Mouse (Mus musculus) heart, embryonic 11.5 days (tissue): ENCODE measurements around the gene Ddx47. TPM values are rescaled to one million over a fixed set of nuclear protein-coding genes. Genes with fewer than 3 reads are reported as not detected.

ENCODE experiments used
- ATAC-seq: fragments of 200-750 bp; cut with Nextera tagmentation; replicated peaks from 2 replicates; pipeline ENCODE4 v1.8.0; 2017; ENCODE audit warnings: moderate library complexity; ENCODE audit not compliant: insufficient number of reproducible peaks, low FRiP score, low TSS enrichment
- H3K27ac ChIP-seq: fragments of 300-500 bp; sonication (generic); 2 replicates; pipeline ENCODE4 v1.5.1; 2014; ENCODE audit warnings: mild to moderate bottlenecking, low read depth, low read length
- H3K27me3 ChIP-seq: fragments of 300-500 bp; sonication (generic); 2 replicates; pipeline ENCODE4 v1.6.1; 2014; ENCODE audit warnings: mild to moderate bottlenecking, low read length, mixed read lengths; ENCODE audit not compliant: control insufficient read depth, insufficient read depth
- H3K36me3 ChIP-seq: fragments of 300-500 bp; sonication (generic); 2 replicates; pipeline ENCODE4 v1.6.1; 2014; ENCODE audit warnings: mild to moderate bottlenecking, low read length, moderate library complexity, mixed read lengths; ENCODE audit not compliant: control insufficient read depth, insufficient read depth
- H3K4me1 ChIP-seq: fragments of 300-500 bp; sonication (generic); 2 replicates; pipeline ENCODE4 v1.6.1; 2014; ENCODE audit warnings: low read length; ENCODE audit not compliant: control insufficient read depth, insufficient read depth
- H3K4me2 ChIP-seq: fragments of 300-500 bp; sonication (generic); 2 replicates; pipeline ENCODE4 v1.6.1; 2014; ENCODE audit warnings: mild to moderate bottlenecking, moderate library complexity
- H3K4me3 ChIP-seq: fragments of 300-500 bp; sonication (generic); 2 replicates; pipeline ENCODE4 v1.5.1; 2014; ENCODE audit warnings: low read depth, low read length
- H3K9ac ChIP-seq: fragments of 300-500 bp; sonication (generic); 2 replicates; pipeline ENCODE4 v1.6.1; 2014; ENCODE audit warnings: mild to moderate bottlenecking, low read depth, low read length, moderate library complexity
- H3K9me3 ChIP-seq: fragments of 300-500 bp; sonication (generic); replicated peaks from 2 replicates; pipeline ENCODE4 v1.6.1; 2016; ENCODE audit warnings: low read length; ENCODE audit not compliant: control insufficient read depth
- WGBS: fragments of 180-500 bp; shearing (Covaris S2); extraction: QIAGEN DNeasy Blood & Tissue Kit; methylation state at CpG from one replicate; pipeline ENCODE4 v1.1.7; 2014; ENCODE audit not compliant: insufficient replicate concordance; 5-methylcytosine and 5-hydroxymethylcytosine counted together
- polyA plus RNA-seq: library from polyadenylated mRNA; unstranded; fragments of >200 nt; fragmentation: Nextera tagmentation; extraction: Ambion mirVana; gene quantifications from 2 replicates; pipeline ENCODE4 v1.2.1, GENCODE M21; 2014

Gene Ddx47
- 74.6 and 78.3 TPM in 2 replicates for polyA plus RNA-seq

GRCm38 (mm10) chr6:135011048-135011733 lies at the start of gene Ddx47:
Ddx47 (plus strand) TSS chr6:135011612.
- H3K4me2 ChIP-seq = peak within 1 kb of the TSS; percentile 84
- peak within 1 kb of the TSS; percentile 94 for H3K4me3 ChIP-seq
- no peaks in the 10 kb centered on the region for H3K9me3 ChIP-seq
- H3K27ac ChIP-seq = peak within 1 kb of the TSS; percentile 50
- peaks cover 22% of the 10 kb centered on the region for H3K36me3 ChIP-seq
- H3K4me1 ChIP-seq = peaks cover 6% of the 10 kb centered on the region
- peak within 1 kb of the TSS; percentile 95 for H3K9ac ChIP-seq
- ATAC-seq = peak; percentile 89
- WGBS = 5% methylated on average over 19 of the region's 19 CpGs
- H3K27me3 ChIP-seq = no peaks in the 10 kb centered on the region

- Histone ChIP-seq H3K27ac (no peak overlapping the region), H3K4me1 (no peaks in the 10 kb centered on the region), H3K9ac (no peak overlapping the region), H3K4me2 (no peak overlapping the region), H3K4me3 (no peak overlapping the region), H3K36me3 (no peaks in the 10 kb centered on the region), H3K9me3 (no peaks in the 10 kb centered on the region), H3K27me3 (no peaks in the 10 kb centered on the region)
- WGBS = 66% methylated on average over 9 of the region's 9 CpGs
- ATAC-seq = no peak
Observed at GRCm38 (mm10) chr6:134961858-134962517, 49.4 kb upstream of the Ddx47 start.

GRCm38 (mm10) chr6:134962518-134962893 lies 48.9 kb upstream of the Ddx47 start:
- 78% methylated on average over 5 of the region's 5 CpGs for WGBS
- H3K9ac ChIP-seq = no peak overlapping the region
- no peaks in the 10 kb centered on the region for H3K9me3 ChIP-seq
- no peaks in the 10 kb centered on the region for H3K36me3 ChIP-seq
- no peak for ATAC-seq
- no peaks in the 10 kb centered on the region for H3K27me3 ChIP-seq
- H3K27ac ChIP-seq = no peak overlapping the region
- H3K4me1 ChIP-seq = no peaks in the 10 kb centered on the region
- H3K4me3 ChIP-seq = no peak overlapping the region
- no peak overlapping the region for H3K4me2 ChIP-seq

GRCm38 (mm10) chr6:134963910-134964309 lies 47.5 kb upstream of the Ddx47 start:
- Histone ChIP-seq H3K9ac (no peak overlapping the region), H3K27me3 (no peaks in the 10 kb centered on the region), H3K36me3 (no peaks in the 10 kb centered on the region), H3K4me2 (no peak overlapping the region), H3K27ac (no peak overlapping the region), H3K9me3 (no peaks in the 10 kb centered on the region), H3K4me1 (no peaks in the 10 kb centered on the region), H3K4me3 (no peak overlapping the region)
- no peak for ATAC-seq
- 71% methylated on average over 2 of the region's 2 CpGs for WGBS

GRCm38 (mm10) chr6:134966681-134967080 lies 44.7 kb upstream of the Ddx47 start:
- H3K4me2 ChIP-seq = no peak overlapping the region
- no peaks in the 10 kb centered on the region for H3K36me3 ChIP-seq
- no peak overlapping the region for H3K9ac ChIP-seq
- no peaks in the 10 kb centered on the region for H3K27me3 ChIP-seq
- no peak overlapping the region for H3K27ac ChIP-seq
- ATAC-seq = no peak
- WGBS = 75% methylated on average over 5 of the region's 5 CpGs
- no peaks in the 10 kb centered on the region for H3K4me1 ChIP-seq
- no peak overlapping the region for H3K4me3 ChIP-seq
- H3K9me3 ChIP-seq = no peaks in the 10 kb centered on the region

- 68% methylated on average over 1 of the region's 1 CpGs for WGBS
- no peaks in the 10 kb centered on the region for H3K9me3 ChIP-seq
- H3K4me3 ChIP-seq = no peak overlapping the region
- no peaks in the 10 kb centered on the region for H3K4me1 ChIP-seq
- H3K36me3 ChIP-seq = no peaks in the 10 kb centered on the region
- H3K27ac ChIP-seq = no peak overlapping the region
- no peak for ATAC-seq
- H3K27me3 ChIP-seq = no peaks in the 10 kb centered on the region
- H3K9ac ChIP-seq = no peak overlapping the region
- H3K4me2 ChIP-seq = no peak overlapping the region
Observed at GRCm38 (mm10) chr6:134968326-134968725, 43.1 kb upstream of the Ddx47 start.

GRCm38 (mm10) chr6:134969498-134969897 lies 41.9 kb upstream of the Ddx47 start:
- H3K4me1 ChIP-seq = no peaks in the 10 kb centered on the region
- no peak overlapping the region for H3K9ac ChIP-seq
- WGBS = 95% methylated on average over 2 of the region's 2 CpGs
- no peaks in the 10 kb centered on the region for H3K9me3 ChIP-seq
- no peak for ATAC-seq
- no peak overlapping the region for H3K4me2 ChIP-seq
- H3K36me3 ChIP-seq = no peaks in the 10 kb centered on the region
- H3K27me3 ChIP-seq = no peaks in the 10 kb centered on the region
- no peak overlapping the region for H3K4me3 ChIP-seq
- no peak overlapping the region for H3K27ac ChIP-seq

- no peak overlapping the region for H3K27ac ChIP-seq
- no peaks in the 10 kb centered on the region for H3K27me3 ChIP-seq
- 49% methylated on average over 4 of the region's 4 CpGs for WGBS
- H3K4me2 ChIP-seq = no peak overlapping the region
- no peaks in the 10 kb centered on the region for H3K36me3 ChIP-seq
- ATAC-seq = no peak
- H3K9ac ChIP-seq = no peak overlapping the region
- no peaks in the 10 kb centered on the region for H3K4me1 ChIP-seq
- H3K4me3 ChIP-seq = no peak overlapping the region
- H3K9me3 ChIP-seq = no peaks in the 10 kb centered on the region
Observed at GRCm38 (mm10) chr6:134972096-134972495, 39.3 kb upstream of the Ddx47 start.

- Histone ChIP-seq H3K9ac (no peak overlapping the region), H3K27me3 (no peaks in the 10 kb centered on the region), H3K9me3 (no peaks in the 10 kb centered on the region), H3K27ac (no peak overlapping the region), H3K4me3 (no peak overlapping the region), H3K36me3 (no peaks in the 10 kb centered on the region), H3K4me1 (peaks cover 6% of the 10 kb centered on the region; the same call in 1 of the 2 replicates), H3K4me2 (no peak overlapping the region)
- ATAC-seq = no peak
- WGBS = 41% methylated on average over 6 of the region's 6 CpGs
Observed at GRCm38 (mm10) chr6:134976628-134977027, 34.8 kb upstream of the Ddx47 start.
